Mouse (Mus musculus) liver, postnatal 0 days (tissue): Measurements from ENCODE around the gene Sgpp2.

Source experiments
- CTCF ChIP-seq: sonication (generic); IDR thresholded peaks from 2 replicates; pipeline ENCODE4 v1.5.1; 2016; ENCODE audit warnings: antibody characterized with exemption, low read depth
- EP300 ChIP-seq: IDR thresholded peaks from 2 replicates; pipeline ENCODE4 v1.6.1; 2016; ENCODE audit warnings: antibody characterized with exemption, low read depth, mild to moderate bottlenecking

DNA sequence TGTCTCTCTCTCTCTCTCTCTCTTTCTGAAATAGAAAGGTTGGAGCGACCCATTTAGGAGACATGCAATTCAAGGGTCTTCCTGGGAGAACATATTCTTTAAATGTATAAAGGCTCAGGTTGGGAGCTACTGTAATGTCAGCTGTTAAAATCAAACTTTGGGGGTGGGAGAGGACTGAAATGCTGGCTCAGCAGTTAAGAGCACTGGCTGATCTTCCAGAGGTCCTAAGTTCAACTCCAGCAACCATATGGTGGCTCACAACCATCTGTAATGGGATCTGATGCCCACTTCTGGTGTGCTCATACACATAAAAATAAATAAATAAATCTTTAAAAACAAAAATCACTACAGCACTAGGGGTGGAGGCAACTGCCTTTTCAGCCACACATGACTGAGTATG lies 1.5 kb upstream of the Sgpp2 start:
- TF ChIP-seq EP300 = no peak
- TF ChIP-seq CTCF = no peak
